Mouse (Mus musculus) spleen, postnatal 4 days (tissue): ENCODE measurements at regions not wholly inside any gene's neighbourhood (a gene's known extent, or its start where the extent isn't known, plus 50 kb on each side); places are given as distances from the start of the nearest gene placed in this dataset.
"Not testable (repeated sequence)": the region's sequence is repeated elsewhere in the genome, so short reads cannot be mapped to it uniquely, and the experiment has no call there.

Experiments used
- DNase-seq, 2 experiments: peaks; one replicate each; pipeline ENCODE4 v3.0.0; 2022; ENCODE audit warnings: low spot score in 2 of 2

- DNase-seq, result no peak
Observed at GRCm38 (mm10) chr10:45855514-45855913, 277.9 kb downstream of the Hace1 start.

DNA sequence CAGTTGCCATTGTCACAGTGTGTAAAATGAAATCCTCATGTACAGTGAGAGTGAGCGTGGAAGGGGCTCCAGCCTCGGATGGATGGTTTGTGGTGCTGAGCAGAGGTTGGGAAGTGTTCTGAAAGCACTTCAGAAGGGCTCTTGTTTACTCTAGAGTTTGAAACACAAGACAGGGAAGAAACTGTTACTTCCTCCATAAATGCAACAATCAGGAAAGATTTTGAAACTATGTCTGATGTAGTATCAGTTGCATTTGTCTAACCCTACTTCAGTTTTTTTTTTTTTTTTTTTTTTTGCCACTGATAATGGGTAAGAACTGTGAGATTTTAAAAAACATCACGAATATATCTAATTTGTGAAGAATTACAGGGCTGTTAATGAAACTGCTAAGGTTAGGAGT is 281.5 kb downstream of the Hace1 start:
- no peak for DNase-seq

GRCm38 (mm10) chr10:45859909-45860308 is 282.3 kb downstream of the Hace1 start:
- no peak for DNase-seq

DNA sequence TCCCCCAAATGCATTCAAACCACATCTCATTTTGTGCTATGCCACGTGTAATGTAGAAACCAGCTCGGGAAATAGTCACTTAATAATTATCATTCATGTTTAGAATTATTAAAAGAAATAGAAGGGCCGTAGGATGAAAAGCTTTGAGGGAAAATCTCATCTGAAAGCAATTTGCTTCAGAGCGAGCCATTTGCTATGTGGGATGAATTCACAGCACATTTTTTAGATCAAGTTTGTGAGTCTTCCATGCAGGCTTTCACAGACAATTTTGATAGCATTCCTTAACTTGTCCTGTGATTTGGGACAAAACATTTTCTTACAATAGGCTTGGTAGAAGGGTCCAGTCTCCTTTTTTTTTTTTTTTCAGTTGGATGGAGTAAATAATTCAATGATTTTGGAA is 283.1 kb downstream of the Hace1 start:
- no peak for DNase-seq

DNA sequence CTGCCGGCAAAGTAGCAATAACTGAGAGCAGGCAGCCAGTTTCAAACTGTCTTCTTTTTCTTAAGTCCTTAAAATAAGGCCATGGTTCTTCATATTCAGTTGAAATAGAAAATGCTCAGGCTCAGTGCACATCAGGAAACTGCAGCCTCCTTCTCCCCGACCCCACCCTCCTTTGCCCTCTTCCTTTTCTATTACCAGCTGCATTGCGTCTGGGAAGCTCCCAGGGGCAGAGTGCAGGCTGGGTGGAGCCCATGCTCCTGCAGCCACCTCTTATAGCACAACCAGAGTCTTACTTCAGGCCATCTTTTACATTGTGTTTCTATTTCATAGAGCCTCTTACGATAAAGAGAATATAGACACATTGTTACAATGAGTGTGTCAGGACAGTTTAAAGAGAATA is 288.2 kb downstream of the Hace1 start:
- no peak for DNase-seq

- no peak for DNase-seq
Observed at GRCm38 (mm10) chr10:45866860-45867259, 289.2 kb downstream of the Hace1 start.

- no peak for DNase-seq
Observed at GRCm38 (mm10) chr10:45871028-45871427, 293.4 kb downstream of the Hace1 start.

- DNase-seq, result no peak
Observed at GRCm38 (mm10) chr10:45872007-45872890, 294.6 kb downstream of the Hace1 start.

- no peak for DNase-seq
Observed at GRCm38 (mm10) chr10:45873805-45874780, 296.5 kb downstream of the Hace1 start.

DNA sequence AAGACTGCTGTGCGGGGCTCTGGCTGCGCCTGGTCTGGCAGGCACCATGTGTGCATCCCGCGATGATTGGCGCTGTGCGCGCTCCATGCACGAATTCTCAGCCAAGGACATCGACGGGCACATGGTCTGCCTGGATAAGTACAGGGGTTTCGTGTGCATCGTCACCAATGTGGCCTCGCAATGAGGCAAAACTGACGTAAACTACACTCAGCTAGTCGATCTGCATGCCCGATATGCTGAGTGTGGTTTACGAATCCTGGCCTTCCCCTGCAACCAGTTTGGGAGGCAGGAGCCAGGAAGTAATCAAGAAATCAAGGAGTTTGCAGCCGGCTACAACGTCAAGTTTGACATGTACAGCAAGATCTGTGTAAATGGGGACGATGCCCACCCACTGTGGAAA is 297.7 kb downstream of the Hace1 start:
- not testable (repeated sequence) for DNase-seq

- DNase-seq, result no peak
Observed at GRCm38 (mm10) chr10:45883745-45884144, 306.1 kb downstream of the Hace1 start.

DNA sequence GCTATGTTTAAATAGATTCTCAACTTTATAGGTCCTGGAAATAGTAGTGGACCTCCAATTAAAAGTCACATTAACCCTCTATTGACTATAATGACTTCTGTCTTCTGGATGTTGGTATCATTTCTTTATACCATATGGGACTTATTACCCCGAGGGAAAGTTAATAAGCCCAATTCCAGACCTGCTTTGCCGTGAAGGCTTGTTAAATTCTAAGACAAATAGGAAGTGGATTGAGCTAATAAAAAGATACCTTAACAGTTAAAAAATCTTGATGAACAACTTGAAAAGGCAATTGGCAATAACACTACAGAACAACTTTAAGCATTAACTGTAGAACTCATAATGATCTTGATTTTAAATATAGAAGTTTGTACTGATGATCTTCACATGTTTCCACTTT is 309.0 kb downstream of the Hace1 start:
- DNase-seq, result no peak

GRCm38 (mm10) chr10:45888835-45889234 is 311.2 kb downstream of the Hace1 start:
- no peak for DNase-seq

DNA sequence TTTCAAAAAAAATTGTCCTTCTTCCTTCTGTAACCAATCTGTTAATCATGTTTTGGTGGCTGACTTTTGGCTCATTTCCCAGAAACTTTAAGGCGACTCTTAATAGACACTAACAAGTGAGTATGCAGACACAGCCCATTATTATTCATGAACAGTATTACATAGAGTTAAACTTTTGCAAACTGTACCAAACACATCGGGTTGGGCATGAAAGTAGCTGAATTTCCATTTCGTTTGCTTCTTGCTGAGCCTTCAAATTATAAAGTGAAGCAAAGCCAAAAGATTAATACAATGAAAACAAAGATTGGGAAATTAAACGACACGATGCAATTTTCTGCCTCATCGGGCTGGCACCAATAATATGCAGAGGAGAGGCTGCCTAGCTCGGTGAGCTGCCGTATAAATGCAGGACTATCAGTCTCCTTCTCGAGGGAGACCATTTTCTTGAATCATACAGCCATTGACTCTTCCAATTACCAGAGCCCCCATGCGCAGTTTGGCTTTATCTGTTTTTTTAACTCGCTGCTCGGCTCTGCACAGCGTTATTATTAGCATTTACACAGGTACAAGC is 311.8 kb downstream of the Hace1 start:
- DNase-seq, result no peak

DNA sequence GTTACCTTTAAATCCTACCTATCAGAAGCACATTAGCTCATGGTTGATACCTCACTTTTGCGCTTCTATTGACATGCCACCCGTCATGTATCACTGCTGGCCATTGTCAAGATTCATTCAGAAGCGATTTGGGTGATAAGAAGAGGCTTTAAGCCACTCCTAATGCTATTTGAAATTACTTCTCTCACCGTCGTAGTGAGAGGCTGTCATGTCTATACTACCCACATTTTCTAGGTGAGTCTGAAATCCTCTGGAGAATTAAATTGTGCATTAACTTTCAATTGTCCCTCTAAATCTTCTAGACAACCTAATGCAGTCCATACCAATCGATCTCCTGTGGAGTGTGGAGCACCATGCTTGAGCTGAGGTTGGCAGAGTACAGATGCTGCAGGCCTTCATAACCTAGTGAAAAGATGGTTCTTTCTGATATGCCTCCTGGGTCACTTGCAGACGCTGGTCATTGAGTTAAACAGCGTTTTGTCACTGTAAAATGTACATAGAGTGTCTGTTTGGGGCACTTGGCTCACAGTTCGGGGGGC is 312.5 kb downstream of the Hace1 start:
- DNase-seq, result no peak

- DNase-seq, result no peak
Observed at GRCm38 (mm10) chr10:45892464-45892863, 314.8 kb downstream of the Hace1 start.

- no peak for DNase-seq
Observed at GRCm38 (mm10) chr10:45893894-45894831, 316.5 kb downstream of the Hace1 start.

DNA sequence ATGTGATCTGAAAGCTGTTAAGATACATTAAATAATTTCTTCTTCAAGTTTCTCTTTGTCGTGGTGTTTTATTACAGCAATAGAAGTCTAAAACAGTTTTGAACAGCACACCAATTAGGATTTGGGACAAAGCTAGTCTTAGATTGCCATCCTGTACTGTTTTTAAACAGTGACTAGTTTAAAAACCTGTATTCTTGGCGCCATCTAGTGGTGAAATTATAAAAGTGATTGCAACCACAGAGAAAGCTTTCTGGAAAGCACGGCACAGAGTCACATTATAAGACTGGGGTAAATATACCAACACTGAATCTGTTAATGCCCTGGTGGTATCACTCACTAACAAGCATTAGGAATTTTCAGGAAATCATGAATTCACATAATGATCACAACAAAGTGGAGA is 339.3 kb downstream of the Hace1 start:
- DNase-seq, result no peak

DNA sequence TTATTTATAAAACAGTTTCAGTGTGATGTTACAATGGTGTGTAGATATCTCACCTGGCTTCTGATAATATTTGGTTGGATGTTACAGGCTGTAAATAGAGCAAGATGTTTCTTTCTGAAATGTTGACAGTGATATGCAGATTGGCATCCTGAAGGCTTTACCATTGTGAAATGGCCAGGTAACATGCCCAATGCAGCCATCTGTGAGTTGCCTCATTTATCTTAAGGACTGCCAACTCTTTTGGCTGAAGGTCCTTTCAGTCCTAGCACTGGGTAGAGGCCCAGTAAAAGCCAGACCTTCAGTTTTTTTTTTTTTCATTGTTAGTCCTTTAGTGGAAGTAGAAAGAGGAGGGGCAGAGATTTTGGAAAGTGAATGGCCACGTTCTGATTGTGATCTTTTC is 348.1 kb downstream of the Hace1 start:
- DNase-seq, result no peak

DNA sequence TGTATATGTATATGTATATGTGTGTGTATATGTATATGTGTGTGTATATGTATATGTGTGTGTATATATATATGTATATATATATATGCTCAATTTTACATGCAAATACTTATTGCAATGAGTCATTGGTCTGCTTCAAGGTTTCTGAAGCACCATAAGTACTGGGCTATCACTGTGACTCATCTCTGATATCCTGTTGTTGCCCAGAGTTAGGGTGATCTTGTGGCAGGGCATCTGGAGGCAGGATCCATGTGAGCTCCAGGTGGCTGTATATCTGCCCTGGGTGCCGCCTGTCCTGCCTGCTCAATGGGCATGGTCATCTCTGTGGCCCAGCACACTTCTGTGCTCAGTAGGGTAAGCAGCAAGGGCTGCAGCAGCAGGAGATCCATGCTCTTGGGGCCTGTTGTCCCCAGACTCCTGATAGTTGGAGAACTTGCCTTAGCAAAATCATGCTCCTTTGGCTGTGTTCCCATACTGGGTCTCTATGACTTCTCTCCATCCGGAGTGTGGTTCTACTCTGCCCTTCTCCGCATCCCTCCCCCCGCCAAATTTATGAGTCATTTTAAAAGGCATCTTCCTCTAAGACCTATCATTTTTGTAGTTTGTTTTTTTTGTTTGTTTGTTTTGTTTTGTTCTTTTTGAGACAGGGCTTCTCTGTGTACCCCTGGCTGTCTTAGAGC is 356.1 kb downstream of the Hace1 start:
- DNase-seq, result no peak
